Mouse (Mus musculus): ENCODE data around the gene Ankrd34b. TPM values are rescaled to one million over a fixed set of nuclear protein-coding genes. Genes with fewer than 3 reads are reported as not detected.
A peak's percentile ranks its signal among the peaks of the same experiment; 100 is the strongest.

Ankrd34b gene
- polyA plus RNA-seq (2014; fragmentation: Nextera tagmentation; extraction: Ambion mirVana), result 0.04 TPM in 1 of 2 replicates, not detected in the other

GRCm38 (mm10) chr13:92425758-92426264, at the start of gene Ankrd34b:
Gene Ankrd34b (plus strand): TSS chr13:92425896.
- peak; percentile 39 for ATAC-seq (replicated peaks; ENCODE audit: low FRiP score)
- Histone ChIP-seq H3K4me3 (ENCODE audit: low read depth, low read length) (peak within 1 kb of the TSS; percentile 53), H3K9me3 (ENCODE audit: control insufficient read depth, low read length) (no peaks in the 10 kb centered on the region), H3K4me2 (peak within 1 kb of the TSS; percentile 83), H3K9ac (ENCODE audit: low read depth, low read length) (no peak within 1 kb of the TSS), H3K27me3 (replicated peaks; ENCODE audit: control insufficient read depth, insufficient read depth, low read length) (peaks cover 64% of the 10 kb centered on the region), H3K27ac (ENCODE audit: low read depth, low read length) (no peak within 1 kb of the TSS), H3K4me1 (replicated peaks; ENCODE audit: control insufficient read depth, insufficient read depth, low read length) (no peaks in the 10 kb centered on the region; the same call in 1 of the 2 replicates), H3K36me3 (ENCODE audit: control insufficient read depth, insufficient read depth, low read length) (no peaks in the 10 kb centered on the region)
- 1% methylated on average over 51 of the region's 54 CpGs for WGBS
- DNase-seq (ENCODE audit: low spot score), result no peak

- 62% methylated on average over 3 of the region's 3 CpGs for WGBS
- H3K27me3 ChIP-seq (replicated peaks; ENCODE audit: control insufficient read depth, insufficient read depth, low read length), result no peaks in the 10 kb centered on the region
- no peak overlapping the region for H3K4me3 ChIP-seq (ENCODE audit: low read depth, low read length)
- no peak overlapping the region for H3K27ac ChIP-seq (ENCODE audit: low read depth, low read length)
- DNase-seq (ENCODE audit: low spot score) (no peak), ATAC-seq (replicated peaks; ENCODE audit: low FRiP score) (peak; percentile 20; the same call in 1 of the 2 replicates)
- no peak overlapping the region for H3K9ac ChIP-seq (ENCODE audit: low read depth, low read length)
- no peak overlapping the region for H3K4me2 ChIP-seq
- H3K4me1 ChIP-seq (replicated peaks; ENCODE audit: control insufficient read depth, insufficient read depth, low read length), result peaks cover 3% of the 10 kb centered on the region; the same call in 1 of the 2 replicates
- no peaks in the 10 kb centered on the region for H3K36me3 ChIP-seq (ENCODE audit: control insufficient read depth, insufficient read depth, low read length)
- no peaks in the 10 kb centered on the region for H3K9me3 ChIP-seq (ENCODE audit: control insufficient read depth, low read length)
Measured at GRCm38 (mm10) chr13:92387367-92387766, 38.3 kb upstream of the Ankrd34b start.

- no peak for DNase-seq (ENCODE audit: low spot score)
- H3K4me3 ChIP-seq (ENCODE audit: low read depth, low read length), result no peak overlapping the region
- 81% methylated on average over 12 of the region's 12 CpGs for WGBS
- H3K9ac ChIP-seq (ENCODE audit: low read depth, low read length), result no peak overlapping the region
- H3K4me2 ChIP-seq, result no peak overlapping the region
- no peaks in the 10 kb centered on the region for H3K4me1 ChIP-seq (replicated peaks; ENCODE audit: control insufficient read depth, insufficient read depth, low read length)
- H3K27me3 ChIP-seq (replicated peaks; ENCODE audit: control insufficient read depth, insufficient read depth, low read length), result no peaks in the 10 kb centered on the region
- no peaks in the 10 kb centered on the region for H3K36me3 ChIP-seq (ENCODE audit: control insufficient read depth, insufficient read depth, low read length)
- H3K27ac ChIP-seq (ENCODE audit: low read depth, low read length), result no peak overlapping the region
- no peaks in the 10 kb centered on the region for H3K9me3 ChIP-seq (ENCODE audit: control insufficient read depth, low read length)
- no peak for ATAC-seq (replicated peaks; ENCODE audit: low FRiP score)
Measured at GRCm38 (mm10) chr13:92393047-92393661, 32.5 kb upstream of the Ankrd34b start.

- H3K4me3 ChIP-seq (ENCODE audit: low read depth, low read length), result no peak overlapping the region
- ATAC-seq (replicated peaks; ENCODE audit: low FRiP score) (no peak), DNase-seq (ENCODE audit: low spot score) (no peak)
- no peaks in the 10 kb centered on the region for H3K36me3 ChIP-seq (ENCODE audit: control insufficient read depth, insufficient read depth, low read length)
- no peaks in the 10 kb centered on the region for H3K9me3 ChIP-seq (ENCODE audit: control insufficient read depth, low read length)
- H3K27ac ChIP-seq (ENCODE audit: low read depth, low read length), result no peak overlapping the region
- no peak overlapping the region for H3K9ac ChIP-seq (ENCODE audit: low read depth, low read length)
- no peak overlapping the region for H3K4me2 ChIP-seq
- no peaks in the 10 kb centered on the region for H3K27me3 ChIP-seq (replicated peaks; ENCODE audit: control insufficient read depth, insufficient read depth, low read length)
- 73% methylated on average over 11 of the region's 11 CpGs for WGBS
- H3K4me1 ChIP-seq (replicated peaks; ENCODE audit: control insufficient read depth, insufficient read depth, low read length), result no peaks in the 10 kb centered on the region
Measured at GRCm38 (mm10) chr13:92398491-92399384, 27.0 kb upstream of the Ankrd34b start.

GRCm38 (mm10) chr13:92402063-92402462, 23.6 kb upstream of the Ankrd34b start:
- Histone ChIP-seq H3K36me3 (ENCODE audit: control insufficient read depth, insufficient read depth, low read length) (no peaks in the 10 kb centered on the region), H3K27ac (ENCODE audit: low read depth, low read length) (no peak overlapping the region), H3K9me3 (ENCODE audit: control insufficient read depth, low read length) (no peaks in the 10 kb centered on the region), H3K4me1 (replicated peaks; ENCODE audit: control insufficient read depth, insufficient read depth, low read length) (no peaks in the 10 kb centered on the region), H3K9ac (ENCODE audit: low read depth, low read length) (no peak overlapping the region), H3K4me2 (no peak overlapping the region), H3K27me3 (replicated peaks; ENCODE audit: control insufficient read depth, insufficient read depth, low read length) (no peaks in the 10 kb centered on the region), H3K4me3 (ENCODE audit: low read depth, low read length) (no peak overlapping the region)
- 49% methylated on average over 2 of the region's 2 CpGs for WGBS
- DNase-seq (ENCODE audit: low spot score) (no peak), ATAC-seq (replicated peaks; ENCODE audit: low FRiP score) (no peak)

DNA sequence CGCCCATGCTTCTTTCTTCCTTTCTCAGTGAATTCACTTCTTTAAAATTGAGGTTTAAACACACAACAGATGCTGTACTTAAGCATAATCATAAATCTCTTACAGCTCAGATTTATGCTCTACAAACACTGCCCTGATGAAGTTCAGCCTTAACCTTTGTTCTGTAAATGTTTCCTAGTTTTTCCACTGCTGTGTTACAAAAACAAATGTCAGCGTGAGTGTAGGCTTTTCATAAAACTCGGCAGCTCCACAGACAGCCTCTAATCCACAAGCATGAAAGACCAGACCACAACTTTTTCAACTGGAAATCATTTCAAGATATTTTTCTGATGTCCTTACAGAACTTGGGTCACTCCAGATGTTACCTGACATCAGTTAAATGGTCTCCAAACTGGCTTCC, 22.2 kb upstream of the Ankrd34b start:
- Histone ChIP-seq H3K4me1 (replicated peaks; ENCODE audit: control insufficient read depth, insufficient read depth, low read length) (no peaks in the 10 kb centered on the region), H3K27me3 (replicated peaks; ENCODE audit: control insufficient read depth, insufficient read depth, low read length) (no peaks in the 10 kb centered on the region), H3K4me2 (no peak overlapping the region), H3K36me3 (ENCODE audit: control insufficient read depth, insufficient read depth, low read length) (no peaks in the 10 kb centered on the region), H3K9me3 (ENCODE audit: control insufficient read depth, low read length) (no peaks in the 10 kb centered on the region), H3K9ac (ENCODE audit: low read depth, low read length) (no peak overlapping the region), H3K4me3 (ENCODE audit: low read depth, low read length) (no peak overlapping the region), H3K27ac (ENCODE audit: low read depth, low read length) (no peak overlapping the region)
- 69% methylated on average over 3 of the region's 3 CpGs for WGBS
- ATAC-seq (replicated peaks; ENCODE audit: low FRiP score) (no peak), DNase-seq (ENCODE audit: low spot score) (no peak)

- Histone ChIP-seq H3K27ac (ENCODE audit: low read depth, low read length) (no peak overlapping the region), H3K4me2 (no peak overlapping the region), H3K27me3 (replicated peaks; ENCODE audit: control insufficient read depth, insufficient read depth, low read length) (no peaks in the 10 kb centered on the region), H3K36me3 (ENCODE audit: control insufficient read depth, insufficient read depth, low read length) (no peaks in the 10 kb centered on the region), H3K9me3 (ENCODE audit: control insufficient read depth, low read length) (no peaks in the 10 kb centered on the region), H3K9ac (ENCODE audit: low read depth, low read length) (no peak overlapping the region), H3K4me3 (ENCODE audit: low read depth, low read length) (no peak overlapping the region), H3K4me1 (replicated peaks; ENCODE audit: control insufficient read depth, insufficient read depth, low read length) (no peaks in the 10 kb centered on the region)
- WGBS, result 90% methylated on average over 2 of the region's 2 CpGs
- DNase-seq (ENCODE audit: low spot score) (no peak), ATAC-seq (replicated peaks; ENCODE audit: low FRiP score) (no peak; the same call in 1 of the 2 replicates)
Measured at GRCm38 (mm10) chr13:92410486-92410885, 15.2 kb upstream of the Ankrd34b start.

DNA sequence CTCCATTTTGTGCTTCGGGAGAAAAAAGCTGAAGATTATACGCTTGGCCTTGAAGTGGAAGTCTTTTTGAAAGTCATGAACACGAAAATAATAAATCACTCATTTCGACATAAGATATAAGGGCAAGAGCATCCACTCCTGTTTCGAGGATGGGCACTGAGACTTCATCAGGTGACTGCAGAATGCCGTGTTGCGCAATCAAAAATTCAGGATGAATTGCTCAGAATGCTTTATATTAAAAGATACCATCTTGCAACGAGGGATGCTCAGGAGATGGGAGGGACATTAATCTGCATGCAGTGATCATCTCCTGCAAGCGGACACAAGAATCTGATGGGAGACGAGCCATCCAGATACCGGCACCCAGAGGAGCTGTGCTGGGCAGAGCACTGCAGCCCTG, 6.1 kb upstream of the Ankrd34b start:
- H3K4me3 ChIP-seq (ENCODE audit: low read depth, low read length), result no peak overlapping the region
- peaks cover 23% of the 10 kb centered on the region for H3K27me3 ChIP-seq (replicated peaks; ENCODE audit: control insufficient read depth, insufficient read depth, low read length)
- no peaks in the 10 kb centered on the region for H3K9me3 ChIP-seq (ENCODE audit: control insufficient read depth, low read length)
- DNase-seq (ENCODE audit: low spot score) (no peak), ATAC-seq (replicated peaks; ENCODE audit: low FRiP score) (no peak)
- WGBS, result 80% methylated on average over 11 of the region's 11 CpGs
- H3K36me3 ChIP-seq (ENCODE audit: control insufficient read depth, insufficient read depth, low read length), result no peaks in the 10 kb centered on the region
- H3K27ac ChIP-seq (ENCODE audit: low read depth, low read length), result no peak overlapping the region
- H3K4me2 ChIP-seq, result no peak overlapping the region
- H3K4me1 ChIP-seq (replicated peaks; ENCODE audit: control insufficient read depth, insufficient read depth, low read length), result no peaks in the 10 kb centered on the region
- H3K9ac ChIP-seq (ENCODE audit: low read depth, low read length), result no peak overlapping the region
